Mouse (Mus musculus) common myeloid progenitor, adult 5-6 weeks (primary cell): ENCODE data around the gene Fam71e1. TPM values are rescaled to one million over a fixed set of nuclear protein-coding genes. Genes with fewer than 3 reads are reported as not detected.

ENCODE experiments used
- ATAC-seq: replicated peaks from 2 replicates; pipeline ENCODE4 v1.8.0; 2016; ENCODE audit warnings: low read depth, mild to moderate bottlenecking, moderate TSS enrichment, inconsistent platforms; ENCODE audit not compliant: poor library complexity, severe bottlenecking
- total RNA-seq: library from RNA; stranded (forward); fragments of 200-1000, 187-1606 nt; gene quantifications from 2 replicates; pipeline ENCODE4 v1.2.3, GENCODE M21; 2017

Gene Fam71e1
- total RNA-seq, 1 experiment from 2014 or later: not detected

GRCm38 (mm10) chr7:44496771-44497109, 359 bp downstream of the Fam71e1 start:
- ATAC-seq: no peak

- no peak for ATAC-seq
Measured at GRCm38 (mm10) chr7:44497361-44498055, 1.1 kb downstream of the Fam71e1 start.

- no peak for ATAC-seq
Measured at GRCm38 (mm10) chr7:44498922-44499321, 2.5 kb downstream of the Fam71e1 start.

- ATAC-seq: no peak
Measured at GRCm38 (mm10) chr7:44500046-44500445, 3.7 kb downstream of the Fam71e1 start.

GRCm38 (mm10) chr7:44501563-44502115, 5.3 kb downstream of the Fam71e1 start:
- peak; percentile 84 for ATAC-seq

- no peak for ATAC-seq
Measured at GRCm38 (mm10) chr7:44507491-44507890, 11.1 kb downstream of the Fam71e1 start.

GRCm38 (mm10) chr7:44519240-44519913, 23.0 kb downstream of the Fam71e1 start:
- peak; percentile 46; the same call in 1 of the 2 replicates for ATAC-seq

GRCm38 (mm10) chr7:44520990-44521389, 24.6 kb downstream of the Fam71e1 start:
- ATAC-seq: no peak

- peak; percentile 87 for ATAC-seq
Measured at GRCm38 (mm10) chr7:44521710-44522109, 25.3 kb downstream of the Fam71e1 start.

- no peak for ATAC-seq
Measured at GRCm38 (mm10) chr7:44523056-44523455, 26.7 kb downstream of the Fam71e1 start.

- no peak for ATAC-seq
Measured at GRCm38 (mm10) chr7:44524502-44524901, 28.1 kb downstream of the Fam71e1 start, which contains the start of gene Mybpc2. TSS of gene Mybpc2 (minus strand) at chr7:44524656.

- ATAC-seq: no peak
Measured at GRCm38 (mm10) chr7:44525126-44525832, 28.9 kb downstream of the Fam71e1 start.

- no peak for ATAC-seq
Measured at GRCm38 (mm10) chr7:44526414-44527154, 30.2 kb downstream of the Fam71e1 start.

- ATAC-seq: peak; percentile 81
Measured at GRCm38 (mm10) chr7:44527483-44528398, 31.4 kb downstream of the Fam71e1 start.

GRCm38 (mm10) chr7:44529518-44529917, 33.1 kb downstream of the Fam71e1 start:
- ATAC-seq: no peak

- no peak for ATAC-seq
Measured at GRCm38 (mm10) chr7:44530507-44530906, 34.1 kb downstream of the Fam71e1 start.

- no peak for ATAC-seq
Measured at GRCm38 (mm10) chr7:44531207-44531606, 34.8 kb downstream of the Fam71e1 start.

GRCm38 (mm10) chr7:44531946-44532732, 35.8 kb downstream of the Fam71e1 start, which contains the start of gene Spib:
TSS of gene Spib (minus strand) at chr7:44532071.
- ATAC-seq: no peak
